Mouse (Mus musculus) hindbrain, embryonic 16.5 days (tissue): ENCODE results near the gene Mef2c. TPM values are rescaled to one million over a fixed set of nuclear protein-coding genes. Genes with fewer than 3 reads are reported as not detected.

Source experiments
- ATAC-seq: fragments of 200-750 bp; cut with Nextera tagmentation; 2 replicates; pipeline ENCODE4 v1.8.0; 2017; ENCODE audit warnings: moderate TSS enrichment, moderate library complexity
- H3K27ac ChIP-seq: fragments of 300-500 bp; sonication (generic); 2 replicates; pipeline ENCODE4 v1.5.1; 2014; ENCODE audit warnings: low read depth, mild to moderate bottlenecking, control low read depth, low read length, moderate library complexity
- H3K27me3 ChIP-seq: fragments of 300-500 bp; sonication (generic); replicated peaks from 2 replicates; pipeline ENCODE4 v1.6.1; 2014; ENCODE audit warnings: low read length; ENCODE audit not compliant: control insufficient read depth, insufficient read depth
- H3K36me3 ChIP-seq: fragments of 300-500 bp; sonication (generic); 2 replicates; pipeline ENCODE4 v1.6.1; 2014; ENCODE audit warnings: mild to moderate bottlenecking, low read length, moderate library complexity, mixed read lengths; ENCODE audit not compliant: control insufficient read depth, insufficient read depth
- H3K4me1 ChIP-seq: fragments of 300-500 bp; sonication (generic); 2 replicates; pipeline ENCODE4 v1.6.1; 2014; ENCODE audit warnings: low read depth, low read length; ENCODE audit not compliant: control insufficient read depth, insufficient read depth
- H3K4me2 ChIP-seq: fragments of 300-500 bp; sonication (generic); 2 replicates; pipeline ENCODE4 v1.6.1; 2014; ENCODE audit warnings: mild to moderate bottlenecking, low read length, control low read depth, moderate library complexity
- H3K4me3 ChIP-seq: fragments of 300-500 bp; sonication (generic); 2 replicates; pipeline ENCODE4 v1.5.1; 2014; ENCODE audit warnings: mild to moderate bottlenecking, low read length, control low read depth, moderate library complexity
- H3K9ac ChIP-seq: fragments of 300-500 bp; sonication (generic); 2 replicates; pipeline ENCODE4 v1.6.1; 2014; ENCODE audit warnings: low read depth, mild to moderate bottlenecking, control low read depth, low read length, moderate library complexity
- H3K9me3 ChIP-seq: fragments of 300-500 bp; sonication (generic); 2 replicates; pipeline ENCODE4 v1.6.1; 2014; ENCODE audit warnings: mild to moderate bottlenecking, low read length, moderate library complexity; ENCODE audit not compliant: control insufficient read depth
- WGBS: fragments of 180-500 bp; shearing (Covaris S2); extraction: QIAGEN DNeasy Blood & Tissue Kit; methylation state at CpG from one replicate; pipeline ENCODE4 v1.1.7; 2014; 5-methylcytosine and 5-hydroxymethylcytosine counted together
- polyA plus RNA-seq: library from polyadenylated mRNA; unstranded; fragments of >200 nt; fragmentation: Nextera tagmentation; extraction: Ambion mirVana; gene quantifications from 2 replicates; pipeline ENCODE4 v1.2.1, GENCODE M21; 2015

Mef2c gene
- polyA plus RNA-seq, 1 experiment from 2014 or later = 38.9 TPM

GRCm38 (mm10) chr13:83607883-83608581, 104.2 kb downstream of the Mef2c start:
- Histone ChIP-seq H3K27me3 (no peaks in the 10 kb centered on the region), H3K27ac (no peak overlapping the region), H3K4me1 (peaks cover 4% of the 10 kb centered on the region), H3K4me3 (no peak overlapping the region), H3K9me3 (no peaks in the 10 kb centered on the region), H3K4me2 (no peak overlapping the region), H3K36me3 (no peaks in the 10 kb centered on the region), H3K9ac (no peak overlapping the region)
- no peak; the same call in 1 of the 2 replicates for ATAC-seq
- WGBS = 29% methylated on average over 4 of the region's 4 CpGs

- peaks cover 4% of the 10 kb centered on the region for H3K4me1 ChIP-seq
- ATAC-seq = no peak
- 67% methylated on average over 3 of the region's 3 CpGs for WGBS
- H3K4me2 ChIP-seq = no peak overlapping the region
- H3K9ac ChIP-seq = no peak overlapping the region
- no peak overlapping the region for H3K4me3 ChIP-seq
- H3K27ac ChIP-seq = no peak overlapping the region
- H3K9me3 ChIP-seq = no peaks in the 10 kb centered on the region
- no peaks in the 10 kb centered on the region for H3K27me3 ChIP-seq
- no peaks in the 10 kb centered on the region for H3K36me3 ChIP-seq
Measured at GRCm38 (mm10) chr13:83608851-83609516, 105.2 kb downstream of the Mef2c start.

GRCm38 (mm10) chr13:83609517-83609878, 105.7 kb downstream of the Mef2c start:
- Histone ChIP-seq H3K9ac (no peak overlapping the region), H3K4me3 (no peak overlapping the region), H3K9me3 (no peaks in the 10 kb centered on the region), H3K27me3 (no peaks in the 10 kb centered on the region), H3K36me3 (no peaks in the 10 kb centered on the region), H3K4me2 (no peak overlapping the region), H3K4me1 (peaks cover 4% of the 10 kb centered on the region), H3K27ac (no peak overlapping the region)
- no peak for ATAC-seq
- WGBS = 73% methylated on average over 3 of the region's 3 CpGs

GRCm38 (mm10) chr13:83610124-83610523, 106.3 kb downstream of the Mef2c start:
- H3K9me3 ChIP-seq = no peaks in the 10 kb centered on the region
- no peak overlapping the region for H3K27ac ChIP-seq
- no peak overlapping the region for H3K4me2 ChIP-seq
- no peak for ATAC-seq
- no peaks in the 10 kb centered on the region for H3K4me1 ChIP-seq
- H3K9ac ChIP-seq = no peak overlapping the region
- no peaks in the 10 kb centered on the region for H3K36me3 ChIP-seq
- 87% methylated on average over 8 of the region's 8 CpGs for WGBS
- no peak overlapping the region for H3K4me3 ChIP-seq
- H3K27me3 ChIP-seq = no peaks in the 10 kb centered on the region

DNA sequence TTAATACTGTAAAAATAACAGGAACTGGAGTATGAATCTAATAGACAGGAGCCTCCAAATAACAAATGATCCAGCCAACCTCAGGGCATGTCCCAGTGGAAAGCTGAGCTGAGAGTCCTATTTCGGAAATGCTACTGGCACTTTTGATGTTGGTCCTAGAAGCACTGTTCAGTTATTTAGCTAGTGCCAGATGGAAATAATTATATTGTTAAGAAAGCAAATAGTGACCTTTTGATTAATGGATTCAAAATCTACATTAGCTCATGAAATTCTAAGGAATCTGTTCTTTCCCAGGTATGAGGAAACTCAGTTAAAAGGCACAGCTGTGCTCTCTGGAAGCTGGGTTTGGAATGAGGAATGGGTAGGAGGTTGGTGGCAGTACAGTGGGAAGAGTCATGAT, 108.4 kb downstream of the Mef2c start:
- no peak overlapping the region for H3K9ac ChIP-seq
- no peak overlapping the region for H3K4me3 ChIP-seq
- no peak for ATAC-seq
- H3K9me3 ChIP-seq = no peaks in the 10 kb centered on the region
- no peaks in the 10 kb centered on the region for H3K36me3 ChIP-seq
- H3K4me2 ChIP-seq = no peak overlapping the region
- WGBS = 80% methylated on average over 1 of the region's 1 CpGs
- H3K27ac ChIP-seq = no peak overlapping the region
- H3K4me1 ChIP-seq = no peaks in the 10 kb centered on the region
- H3K27me3 ChIP-seq = no peaks in the 10 kb centered on the region

DNA sequence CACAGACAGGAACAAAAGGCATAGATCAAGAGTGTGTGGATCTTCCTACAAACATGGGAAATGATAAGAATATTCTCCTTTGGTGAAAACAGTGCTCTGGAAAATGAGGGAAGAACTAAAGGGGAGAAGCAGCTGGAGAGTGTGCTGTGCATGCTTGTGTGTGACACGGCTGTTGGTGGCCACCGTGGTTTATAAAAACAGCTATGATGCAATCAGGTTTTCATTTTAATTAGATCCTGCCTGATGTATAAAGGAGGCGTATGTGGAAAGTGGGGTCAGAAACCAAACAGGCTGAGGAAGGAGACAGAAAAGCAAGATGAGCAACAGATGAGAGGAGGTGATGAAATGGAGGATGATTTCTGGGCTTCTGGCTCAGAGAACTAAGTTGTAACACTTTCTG, 112.0 kb downstream of the Mef2c start:
- ATAC-seq = no peak
- Histone ChIP-seq H3K4me3 (no peak overlapping the region), H3K36me3 (no peaks in the 10 kb centered on the region), H3K27ac (no peak overlapping the region), H3K9ac (no peak overlapping the region), H3K27me3 (no peaks in the 10 kb centered on the region), H3K4me1 (no peaks in the 10 kb centered on the region), H3K9me3 (no peaks in the 10 kb centered on the region), H3K4me2 (no peak overlapping the region)
- WGBS = 83% methylated on average over 3 of the region's 3 CpGs

- no peak for ATAC-seq
- H3K4me1 ChIP-seq = no peaks in the 10 kb centered on the region
- H3K27me3 ChIP-seq = no peaks in the 10 kb centered on the region
- H3K9ac ChIP-seq = no peak overlapping the region
- no peaks in the 10 kb centered on the region for H3K9me3 ChIP-seq
- no peak overlapping the region for H3K27ac ChIP-seq
- H3K36me3 ChIP-seq = no peaks in the 10 kb centered on the region
- WGBS = 95% methylated on average over 4 of the region's 4 CpGs
- no peak overlapping the region for H3K4me3 ChIP-seq
- no peak overlapping the region for H3K4me2 ChIP-seq
Measured at GRCm38 (mm10) chr13:83624651-83625050, 120.8 kb downstream of the Mef2c start.

DNA sequence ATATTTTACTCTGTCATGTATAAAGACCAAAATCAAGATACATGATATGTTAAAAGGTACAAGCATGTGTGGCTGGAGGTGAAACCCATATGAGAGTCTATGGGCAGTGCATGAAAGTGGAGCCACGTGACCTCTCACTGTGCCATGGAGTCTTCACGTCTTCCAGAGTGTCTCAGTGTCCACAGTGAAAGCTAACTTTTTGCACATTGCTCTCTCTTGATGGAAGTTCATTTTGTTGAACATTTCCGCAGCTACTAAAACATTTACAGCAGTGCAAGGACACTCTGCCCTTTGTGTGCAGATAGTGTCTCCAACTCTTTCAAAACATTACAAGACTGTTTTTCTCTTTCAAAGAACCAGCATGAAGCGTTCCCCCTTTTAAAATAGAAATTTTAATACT, 123.6 kb downstream of the Mef2c start:
- Histone ChIP-seq H3K9me3 (no peaks in the 10 kb centered on the region), H3K36me3 (no peaks in the 10 kb centered on the region), H3K4me2 (no peak overlapping the region), H3K4me1 (no peaks in the 10 kb centered on the region), H3K27ac (no peak overlapping the region), H3K27me3 (no peaks in the 10 kb centered on the region), H3K4me3 (no peak overlapping the region), H3K9ac (no peak overlapping the region)
- WGBS = 90% methylated on average over 4 of the region's 4 CpGs
- no peak for ATAC-seq

GRCm38 (mm10) chr13:83628139-83628538, 124.3 kb downstream of the Mef2c start:
- Histone ChIP-seq H3K36me3 (no peaks in the 10 kb centered on the region), H3K4me3 (no peak overlapping the region), H3K9ac (no peak overlapping the region), H3K4me2 (no peak overlapping the region), H3K27me3 (no peaks in the 10 kb centered on the region), H3K4me1 (no peaks in the 10 kb centered on the region), H3K27ac (no peak overlapping the region), H3K9me3 (no peaks in the 10 kb centered on the region)
- WGBS = 84% methylated on average over 3 of the region's 3 CpGs
- ATAC-seq = no peak
